Mouse (Mus musculus): ENCODE measurements at regions not wholly inside any gene's neighbourhood (a gene's known extent, or its start where the extent isn't known, plus 50 kb on each side); places are given as distances from the start of the nearest gene placed in this dataset.

DNA sequence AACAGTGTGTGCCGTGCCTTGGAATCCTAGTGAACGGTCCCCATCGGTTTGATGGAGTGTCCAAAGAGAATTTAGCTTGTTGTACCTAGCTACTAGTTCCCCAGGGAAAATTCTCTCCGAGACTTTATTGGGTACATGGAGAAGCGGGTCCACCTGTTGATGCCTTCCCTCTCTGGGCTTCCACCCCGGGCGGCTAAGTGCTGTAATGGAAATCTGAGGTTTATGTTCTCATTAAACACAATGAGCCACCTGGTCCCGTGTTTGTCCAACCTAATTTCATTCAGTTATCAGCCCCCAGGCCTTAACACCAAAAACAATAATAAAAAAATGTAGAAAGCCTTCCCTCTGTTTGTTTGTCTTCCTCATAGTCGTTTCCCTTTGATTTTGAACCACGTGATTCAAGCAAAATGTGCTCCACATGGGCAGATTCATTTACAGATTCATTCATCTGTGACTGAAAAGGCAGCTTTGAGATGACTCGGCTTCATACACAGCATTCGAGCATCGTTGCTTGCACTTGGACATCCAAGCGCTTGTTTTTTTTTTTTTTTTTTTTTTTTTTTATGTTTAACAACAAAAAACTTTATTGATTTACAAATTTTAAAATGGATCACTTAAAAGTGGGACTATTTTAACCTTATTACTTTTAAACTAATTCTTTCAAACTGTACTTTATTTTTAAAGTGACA is 84.5 kb upstream of the Smim23 start:
- 76% methylated on average over 14 of the region's 14 CpGs for WGBS
- H3K36me3 ChIP-seq (ENCODE audit: control insufficient read depth, insufficient read depth, low read length) = no peaks in the 10 kb centered on the region
- H3K4me3 ChIP-seq (replicated peaks; ENCODE audit: low read depth, low read length) = no peak overlapping the region
- DNase-seq (no peak), ATAC-seq (ENCODE audit: low FRiP score, low TSS enrichment) (no peak)
- no peaks in the 10 kb centered on the region for H3K9me3 ChIP-seq (ENCODE audit: control insufficient read depth, low read length)
- no peak overlapping the region for H3K27ac ChIP-seq (replicated peaks; ENCODE audit: low read depth, low read length)
- no peak overlapping the region for H3K9ac ChIP-seq (replicated peaks; ENCODE audit: low read length)
- no peaks in the 10 kb centered on the region for H3K27me3 ChIP-seq (ENCODE audit: control insufficient read depth, insufficient read depth, low read length)
- no peaks in the 10 kb centered on the region for H3K4me1 ChIP-seq (ENCODE audit: control insufficient read depth, insufficient read depth, low read length)
- no peak overlapping the region for H3K4me2 ChIP-seq (ENCODE audit: low read length)

DNA sequence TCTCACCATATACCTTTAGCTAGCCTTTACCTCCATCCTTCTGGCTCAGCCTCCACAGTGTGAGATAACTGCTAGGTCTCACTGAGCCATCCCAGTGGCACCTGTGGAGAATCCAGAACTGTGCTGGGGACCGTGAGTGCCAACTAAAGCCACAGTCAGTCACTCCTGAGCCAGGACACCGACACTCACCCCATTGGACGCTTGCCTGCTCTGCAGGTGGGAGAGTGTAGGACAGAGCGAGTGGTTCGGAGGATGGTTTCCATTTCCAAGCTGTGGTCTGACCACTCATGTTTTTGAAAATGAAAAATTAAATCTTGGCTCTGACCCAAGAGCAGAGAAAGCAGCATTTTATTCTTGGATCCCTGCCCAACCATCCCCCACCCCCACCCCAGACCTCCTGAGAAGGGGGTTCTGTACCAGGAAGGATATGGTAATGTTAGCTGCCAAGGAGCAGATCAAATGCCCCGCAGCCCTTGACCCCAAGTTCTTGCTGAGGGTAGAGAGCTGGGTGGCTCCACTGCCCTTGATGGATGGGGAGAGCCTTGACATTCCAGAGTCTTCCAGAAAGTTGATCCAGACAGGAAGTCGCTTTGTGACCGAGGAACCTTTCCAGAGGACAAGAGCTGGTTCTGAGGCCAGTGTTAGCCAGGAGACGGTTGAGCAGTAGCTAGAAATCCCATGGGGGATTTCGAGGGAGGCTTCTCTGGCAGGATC is 83.3 kb upstream of the Smim23 start:
- no peak overlapping the region for H3K4me3 ChIP-seq (replicated peaks; ENCODE audit: low read depth, low read length)
- no peak overlapping the region for H3K9ac ChIP-seq (replicated peaks; ENCODE audit: low read length)
- no peak overlapping the region for H3K27ac ChIP-seq (replicated peaks; ENCODE audit: low read depth, low read length)
- WGBS = 59% methylated on average over 10 of the region's 10 CpGs
- no peak for DNase-seq
- no peak for ATAC-seq (ENCODE audit: low FRiP score, low TSS enrichment)
- no peaks in the 10 kb centered on the region for H3K36me3 ChIP-seq (ENCODE audit: control insufficient read depth, insufficient read depth, low read length)
- no peaks in the 10 kb centered on the region for H3K9me3 ChIP-seq (ENCODE audit: control insufficient read depth, low read length)
- no peaks in the 10 kb centered on the region for H3K4me1 ChIP-seq (ENCODE audit: control insufficient read depth, insufficient read depth, low read length)
- H3K27me3 ChIP-seq (ENCODE audit: control insufficient read depth, insufficient read depth, low read length) = no peaks in the 10 kb centered on the region
- H3K4me2 ChIP-seq (ENCODE audit: low read length) = no peak overlapping the region

DNA sequence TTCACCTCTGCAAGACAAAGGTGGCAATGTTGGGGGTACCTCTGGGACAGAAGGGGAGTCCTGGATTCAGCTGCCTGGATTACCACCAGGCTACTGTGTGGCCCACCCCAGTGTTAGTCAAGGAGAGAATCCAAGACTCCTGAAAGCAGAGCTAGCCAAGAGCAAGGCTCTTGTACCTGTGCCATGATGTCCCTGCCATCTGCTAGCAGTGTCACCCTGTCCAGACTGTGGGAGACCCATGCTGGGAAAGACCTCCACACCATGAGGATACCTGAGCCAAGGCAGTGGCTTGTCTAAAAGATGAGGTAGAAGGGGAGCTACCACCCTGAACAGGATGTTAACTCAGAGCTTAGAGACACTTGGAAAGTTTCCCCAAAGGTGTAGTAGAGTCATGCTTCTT is 79.6 kb upstream of the Smim23 start:
- H3K4me1 ChIP-seq (ENCODE audit: control insufficient read depth, insufficient read depth, low read length) = no peaks in the 10 kb centered on the region
- H3K27me3 ChIP-seq (ENCODE audit: control insufficient read depth, insufficient read depth, low read length) = no peaks in the 10 kb centered on the region
- H3K9ac ChIP-seq (replicated peaks; ENCODE audit: low read length) = no peak overlapping the region
- DNase-seq (no peak), ATAC-seq (ENCODE audit: low FRiP score, low TSS enrichment) (no peak)
- H3K9me3 ChIP-seq (ENCODE audit: control insufficient read depth, low read length) = no peaks in the 10 kb centered on the region
- no peak overlapping the region for H3K4me2 ChIP-seq (ENCODE audit: low read length)
- no peak overlapping the region for H3K27ac ChIP-seq (replicated peaks; ENCODE audit: low read depth, low read length)
- H3K4me3 ChIP-seq (replicated peaks; ENCODE audit: low read depth, low read length) = no peak overlapping the region
- H3K36me3 ChIP-seq (ENCODE audit: control insufficient read depth, insufficient read depth, low read length) = no peaks in the 10 kb centered on the region

DNA sequence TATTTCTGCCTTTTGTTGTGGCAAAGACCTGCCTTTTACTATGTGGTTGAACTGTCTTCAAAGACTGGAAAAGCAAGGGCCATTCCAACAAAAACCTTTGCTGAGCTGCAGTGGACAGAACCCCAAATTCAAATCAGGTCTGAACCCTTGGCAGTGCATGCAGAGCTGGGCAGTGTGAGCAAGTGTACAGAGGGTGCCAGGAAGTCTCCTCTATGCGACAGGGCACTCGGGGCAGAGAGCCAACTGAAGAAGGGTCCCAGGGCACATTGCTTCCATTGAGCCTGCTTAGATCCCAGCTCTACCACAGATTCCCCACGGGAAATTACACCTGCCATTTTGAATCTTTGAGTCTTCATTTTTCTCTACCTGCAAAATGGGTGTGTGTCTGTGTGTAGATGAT is 79.0 kb upstream of the Smim23 start:
- no peaks in the 10 kb centered on the region for H3K4me1 ChIP-seq (ENCODE audit: control insufficient read depth, insufficient read depth, low read length)
- no peaks in the 10 kb centered on the region for H3K27me3 ChIP-seq (ENCODE audit: control insufficient read depth, insufficient read depth, low read length)
- H3K27ac ChIP-seq (replicated peaks; ENCODE audit: low read depth, low read length) = no peak overlapping the region
- H3K4me2 ChIP-seq (ENCODE audit: low read length) = no peak overlapping the region
- no peaks in the 10 kb centered on the region for H3K9me3 ChIP-seq (ENCODE audit: control insufficient read depth, low read length)
- ATAC-seq (ENCODE audit: low FRiP score, low TSS enrichment) (no peak), DNase-seq (no peak)
- no peak overlapping the region for H3K4me3 ChIP-seq (replicated peaks; ENCODE audit: low read depth, low read length)
- no peak overlapping the region for H3K9ac ChIP-seq (replicated peaks; ENCODE audit: low read length)
- H3K36me3 ChIP-seq (ENCODE audit: control insufficient read depth, insufficient read depth, low read length) = no peaks in the 10 kb centered on the region
- WGBS = 78% methylated on average over 3 of the region's 3 CpGs

DNA sequence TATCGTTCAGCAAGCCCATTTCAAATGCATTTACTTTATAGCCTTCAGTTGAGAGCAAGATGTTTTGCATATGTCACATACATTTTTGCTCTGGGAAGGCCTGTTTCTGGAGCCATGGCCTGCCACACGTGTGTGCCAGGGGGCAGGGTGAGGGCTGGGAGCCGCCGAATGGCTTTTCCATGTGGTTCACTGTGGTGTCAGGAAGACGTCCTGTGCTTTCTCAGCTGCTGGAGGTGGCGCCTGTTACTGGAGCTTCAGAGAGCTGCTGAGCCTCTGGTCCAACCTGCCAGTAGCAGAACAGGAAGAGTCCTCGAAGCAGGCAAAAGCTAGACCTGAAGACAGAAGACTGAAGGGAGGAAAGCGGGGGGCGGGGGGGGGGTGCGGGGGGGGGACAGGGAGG is 78.5 kb upstream of the Smim23 start:
- no peaks in the 10 kb centered on the region for H3K4me1 ChIP-seq (ENCODE audit: control insufficient read depth, insufficient read depth, low read length)
- no peak for DNase-seq
- H3K9me3 ChIP-seq (ENCODE audit: control insufficient read depth, low read length) = no peaks in the 10 kb centered on the region
- no peaks in the 10 kb centered on the region for H3K36me3 ChIP-seq (ENCODE audit: control insufficient read depth, insufficient read depth, low read length)
- H3K4me2 ChIP-seq (ENCODE audit: low read length) = no peak overlapping the region
- H3K9ac ChIP-seq (replicated peaks; ENCODE audit: low read length) = no peak overlapping the region
- ATAC-seq (ENCODE audit: low FRiP score, low TSS enrichment) = no peak
- 79% methylated on average over 9 of the region's 10 CpGs for WGBS
- H3K27me3 ChIP-seq (ENCODE audit: control insufficient read depth, insufficient read depth, low read length) = no peaks in the 10 kb centered on the region
- no peak overlapping the region for H3K4me3 ChIP-seq (replicated peaks; ENCODE audit: low read depth, low read length)
- no peak overlapping the region for H3K27ac ChIP-seq (replicated peaks; ENCODE audit: low read depth, low read length)

- H3K4me2 ChIP-seq (ENCODE audit: low read length) = no peak overlapping the region
- H3K9me3 ChIP-seq (ENCODE audit: control insufficient read depth, low read length) = no peaks in the 10 kb centered on the region
- H3K36me3 ChIP-seq (ENCODE audit: control insufficient read depth, insufficient read depth, low read length) = no peaks in the 10 kb centered on the region
- DNase-seq = no peak
- no peaks in the 10 kb centered on the region for H3K4me1 ChIP-seq (ENCODE audit: control insufficient read depth, insufficient read depth, low read length)
- H3K4me3 ChIP-seq (replicated peaks; ENCODE audit: low read depth, low read length) = no peak overlapping the region
- H3K27ac ChIP-seq (replicated peaks; ENCODE audit: low read depth, low read length) = no peak overlapping the region
- no peak overlapping the region for H3K9ac ChIP-seq (replicated peaks; ENCODE audit: low read length)
- WGBS = 89% methylated on average over 6 of the region's 6 CpGs
- no peaks in the 10 kb centered on the region for H3K27me3 ChIP-seq (ENCODE audit: control insufficient read depth, insufficient read depth, low read length)
- no peak for ATAC-seq (ENCODE audit: low FRiP score, low TSS enrichment)
Measured at GRCm38 (mm10) chr11:32900437-32900836, 76.0 kb upstream of the Smim23 start.

DNA sequence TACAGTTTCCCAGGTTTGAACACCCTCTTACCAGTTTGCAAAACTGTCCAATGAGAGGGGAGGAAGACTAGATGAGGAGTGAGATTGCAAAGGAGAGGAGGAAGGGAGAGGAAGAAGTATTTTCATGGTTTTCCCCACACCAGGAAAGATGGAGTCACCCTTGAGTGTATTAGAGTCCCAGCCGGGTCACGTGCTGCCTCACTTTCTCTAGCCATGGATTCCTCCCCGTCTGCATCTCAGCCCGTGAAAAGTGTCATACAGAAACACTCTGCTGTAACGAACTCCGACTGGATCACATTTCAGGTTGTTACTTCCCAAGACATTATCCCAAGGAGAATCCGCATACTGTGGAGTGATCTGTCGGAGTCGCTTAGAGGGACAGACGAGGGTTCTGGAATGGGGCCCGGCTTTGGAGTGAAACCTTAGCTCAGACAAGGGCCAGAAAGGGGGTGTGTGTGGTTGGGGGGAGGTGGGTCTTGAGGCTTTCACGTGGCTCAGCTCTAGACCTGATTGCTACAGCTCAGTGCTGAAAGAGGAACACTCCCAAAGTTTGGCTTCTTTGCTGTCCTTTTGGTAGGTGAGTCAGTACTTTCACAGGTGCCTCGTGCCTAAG is 75.3 kb upstream of the Smim23 start:
- ATAC-seq (ENCODE audit: low FRiP score, low TSS enrichment) = no peak
- DNase-seq = no peak
- H3K27ac ChIP-seq (replicated peaks; ENCODE audit: low read depth, low read length) = no peak overlapping the region
- no peaks in the 10 kb centered on the region for H3K9me3 ChIP-seq (ENCODE audit: control insufficient read depth, low read length)
- no peak overlapping the region for H3K4me2 ChIP-seq (ENCODE audit: low read length)
- WGBS = 78% methylated on average over 13 of the region's 13 CpGs
- H3K36me3 ChIP-seq (ENCODE audit: control insufficient read depth, insufficient read depth, low read length) = no peaks in the 10 kb centered on the region
- H3K4me1 ChIP-seq (ENCODE audit: control insufficient read depth, insufficient read depth, low read length) = no peaks in the 10 kb centered on the region
- H3K27me3 ChIP-seq (ENCODE audit: control insufficient read depth, insufficient read depth, low read length) = no peaks in the 10 kb centered on the region
- no peak overlapping the region for H3K4me3 ChIP-seq (replicated peaks; ENCODE audit: low read depth, low read length)
- H3K9ac ChIP-seq (replicated peaks; ENCODE audit: low read length) = no peak overlapping the region

DNA sequence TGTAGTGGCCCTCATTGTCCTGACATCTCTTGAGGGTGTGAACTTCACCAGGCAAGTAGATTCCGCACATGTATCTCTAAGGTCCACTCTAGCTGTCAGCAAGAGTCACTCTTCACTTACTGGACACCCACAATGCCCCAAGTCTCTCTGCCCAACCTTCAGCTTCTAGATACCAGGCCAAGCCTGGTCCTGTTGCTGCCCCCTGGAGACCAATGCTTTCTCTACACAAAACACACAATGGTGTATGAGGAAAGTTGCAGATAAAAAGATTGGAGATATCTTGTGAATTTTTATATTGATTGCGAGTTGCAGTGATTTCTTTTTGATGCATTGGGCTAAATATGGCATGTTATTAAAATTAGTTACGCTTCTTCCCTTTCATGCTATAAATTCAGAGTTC is 71.0 kb upstream of the Smim23 start:
- DNase-seq (no peak), ATAC-seq (ENCODE audit: low FRiP score, low TSS enrichment) (no peak)
- H3K27ac ChIP-seq (replicated peaks; ENCODE audit: low read depth, low read length) = no peak overlapping the region
- H3K9me3 ChIP-seq (ENCODE audit: control insufficient read depth, low read length) = no peaks in the 10 kb centered on the region
- H3K4me3 ChIP-seq (replicated peaks; ENCODE audit: low read depth, low read length) = no peak overlapping the region
- no peak overlapping the region for H3K9ac ChIP-seq (replicated peaks; ENCODE audit: low read length)
- WGBS = 86% methylated on average over 3 of the region's 3 CpGs
- no peaks in the 10 kb centered on the region for H3K4me1 ChIP-seq (ENCODE audit: control insufficient read depth, insufficient read depth, low read length)
- H3K27me3 ChIP-seq (ENCODE audit: control insufficient read depth, insufficient read depth, low read length) = no peaks in the 10 kb centered on the region
- H3K36me3 ChIP-seq (ENCODE audit: control insufficient read depth, insufficient read depth, low read length) = no peaks in the 10 kb centered on the region
- H3K4me2 ChIP-seq (ENCODE audit: low read length) = no peak overlapping the region

Data from midbrain, embryonic 14.5 days (tissue).